Mouse (Mus musculus): ENCODE measurements at regions not wholly inside any gene's neighbourhood (a gene's known extent, or its start where the extent isn't known, plus 50 kb on each side); places are given as distances from the start of the nearest gene placed in this dataset.

DNA sequence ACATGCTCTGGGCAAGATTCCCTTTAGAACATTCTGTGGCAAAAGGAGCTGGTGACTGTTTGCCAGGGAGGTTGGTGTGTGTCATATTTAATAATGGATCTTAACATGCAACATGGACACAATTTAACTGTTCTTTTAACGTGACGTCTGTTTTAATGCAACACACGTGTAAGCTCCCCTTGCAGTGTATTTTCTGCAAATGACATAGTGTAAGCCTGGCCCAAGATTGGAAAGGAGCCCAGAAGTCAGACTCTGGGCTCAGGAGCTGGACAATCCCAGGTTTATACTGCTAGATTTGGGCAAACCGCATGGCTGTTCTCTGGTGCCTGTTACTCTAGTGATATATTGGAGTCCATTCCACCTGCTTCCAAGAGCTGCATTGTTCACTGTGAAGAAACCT, 106.1 kb upstream of the Frmd6 start:
- DNase-seq (no peak), ATAC-seq (ENCODE audit: low read depth) (no peak)
- H3K36me3 ChIP-seq, result no peaks in the 10 kb centered on the region
- no peak overlapping the region for H3K4me3 ChIP-seq (replicated peaks)
- H3K27me3 ChIP-seq, result no peaks in the 10 kb centered on the region
- H3K4me2 ChIP-seq, result no peak overlapping the region
- 70% methylated on average over 4 of the region's 4 CpGs for WGBS (ENCODE audit: insufficient replicate concordance)
- no peak overlapping the region for H3K27ac ChIP-seq
- no peak overlapping the region for H3K9ac ChIP-seq
- H3K4me1 ChIP-seq (replicated peaks), result peaks cover 4% of the 10 kb centered on the region; the same call in 1 of the 2 replicates
- H3K9me3 ChIP-seq (replicated peaks), result no peaks in the 10 kb centered on the region

GRCm38 (mm10) chr12:70720178-70720894, 105.0 kb upstream of the Frmd6 start:
- no peaks in the 10 kb centered on the region for H3K9me3 ChIP-seq (replicated peaks)
- no peak overlapping the region for H3K9ac ChIP-seq
- WGBS (ENCODE audit: insufficient replicate concordance), result 54% methylated on average over 12 of the region's 12 CpGs
- no peak overlapping the region for H3K4me2 ChIP-seq
- DNase-seq, result no peak
- no peak overlapping the region for H3K27ac ChIP-seq
- H3K4me3 ChIP-seq (replicated peaks), result no peak overlapping the region
- H3K27me3 ChIP-seq, result no peaks in the 10 kb centered on the region
- ATAC-seq (ENCODE audit: low read depth), result no peak
- peaks cover 4% of the 10 kb centered on the region; the same call in 1 of the 2 replicates for H3K4me1 ChIP-seq (replicated peaks)
- no peaks in the 10 kb centered on the region for H3K36me3 ChIP-seq

GRCm38 (mm10) chr12:70725326-70725725, 100.0 kb upstream of the Frmd6 start:
- no peak overlapping the region for H3K4me3 ChIP-seq (replicated peaks)
- no peaks in the 10 kb centered on the region for H3K27me3 ChIP-seq
- no peaks in the 10 kb centered on the region; the same call in 1 of the 2 replicates for H3K4me1 ChIP-seq (replicated peaks)
- no peaks in the 10 kb centered on the region for H3K36me3 ChIP-seq
- no peak for ATAC-seq (ENCODE audit: low read depth)
- 63% methylated on average over 1 of the region's 1 CpGs for WGBS (ENCODE audit: insufficient replicate concordance)
- H3K9ac ChIP-seq, result no peak overlapping the region
- no peak for DNase-seq
- H3K27ac ChIP-seq, result no peak overlapping the region
- H3K4me2 ChIP-seq, result no peak overlapping the region
- H3K9me3 ChIP-seq (replicated peaks), result no peaks in the 10 kb centered on the region

- H3K4me1 ChIP-seq (replicated peaks), result no peaks in the 10 kb centered on the region; the same call in 1 of the 2 replicates
- no peak for ATAC-seq (ENCODE audit: low read depth)
- H3K9me3 ChIP-seq (replicated peaks), result no peaks in the 10 kb centered on the region
- WGBS (ENCODE audit: insufficient replicate concordance), result 58% methylated on average over 10 of the region's 10 CpGs
- H3K4me3 ChIP-seq (replicated peaks), result no peak overlapping the region
- no peak overlapping the region for H3K4me2 ChIP-seq
- H3K27ac ChIP-seq, result no peak overlapping the region
- H3K27me3 ChIP-seq, result no peaks in the 10 kb centered on the region
- H3K36me3 ChIP-seq, result no peaks in the 10 kb centered on the region
- H3K9ac ChIP-seq, result no peak overlapping the region
- DNase-seq, result no peak
Observed at GRCm38 (mm10) chr12:70727496-70728259, 97.6 kb upstream of the Frmd6 start.

DNA sequence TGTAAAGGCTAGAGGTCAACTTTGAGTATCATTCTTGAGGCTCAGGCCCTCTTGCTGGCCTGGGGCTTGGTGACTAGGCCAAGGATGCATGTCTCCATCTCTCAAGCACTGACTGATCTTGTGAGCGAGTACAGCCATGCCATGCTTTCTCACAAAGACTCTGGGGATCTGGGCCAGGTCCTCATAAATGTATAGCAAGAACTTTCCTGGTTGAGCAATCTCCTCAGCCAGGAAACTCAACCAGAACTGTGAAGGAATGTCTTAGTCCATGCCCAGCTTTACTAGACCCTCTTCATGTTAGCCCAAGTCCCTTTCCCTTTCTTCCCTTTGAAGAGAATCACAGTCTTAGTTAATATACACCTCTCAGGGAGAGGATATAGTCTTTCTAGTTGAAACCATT, 96.9 kb upstream of the Frmd6 start:
- ATAC-seq (ENCODE audit: low read depth), result no peak
- 56% methylated on average over 1 of the region's 1 CpGs for WGBS (ENCODE audit: insufficient replicate concordance)
- Histone ChIP-seq H3K4me3 (replicated peaks) (no peak overlapping the region), H3K27ac (no peak overlapping the region), H3K36me3 (no peaks in the 10 kb centered on the region), H3K4me1 (replicated peaks) (no peaks in the 10 kb centered on the region; the same call in 1 of the 2 replicates), H3K9ac (no peak overlapping the region), H3K9me3 (replicated peaks) (no peaks in the 10 kb centered on the region), H3K27me3 (no peaks in the 10 kb centered on the region), H3K4me2 (no peak overlapping the region)
- DNase-seq, result no peak

- 59% methylated on average over 6 of the region's 6 CpGs for WGBS (ENCODE audit: insufficient replicate concordance)
- peak overlapping the region; percentile 9; the same call in 1 of the 2 replicates for H3K27ac ChIP-seq
- ATAC-seq (ENCODE audit: low read depth) (0 out of 2 replicates have a peak, but pooled peaks have one; percentile 48), DNase-seq (no peak)
- H3K36me3 ChIP-seq, result no peaks in the 10 kb centered on the region
- no peak overlapping the region for H3K4me2 ChIP-seq
- H3K27me3 ChIP-seq, result no peaks in the 10 kb centered on the region
- H3K9me3 ChIP-seq (replicated peaks), result no peaks in the 10 kb centered on the region
- H3K4me3 ChIP-seq (replicated peaks), result no peak overlapping the region
- no peaks in the 10 kb centered on the region; the same call in 1 of the 2 replicates for H3K4me1 ChIP-seq (replicated peaks)
- no peak overlapping the region for H3K9ac ChIP-seq
Observed at GRCm38 (mm10) chr12:70729961-70730360, 95.4 kb upstream of the Frmd6 start.

GRCm38 (mm10) chr12:70731498-70731897, 93.8 kb upstream of the Frmd6 start:
- Histone ChIP-seq H3K27ac (no peak overlapping the region), H3K4me1 (replicated peaks) (no peaks in the 10 kb centered on the region; the same call in 1 of the 2 replicates), H3K4me3 (replicated peaks) (no peak overlapping the region), H3K27me3 (no peaks in the 10 kb centered on the region), H3K4me2 (no peak overlapping the region), H3K9me3 (replicated peaks) (no peaks in the 10 kb centered on the region), H3K9ac (no peak overlapping the region), H3K36me3 (no peaks in the 10 kb centered on the region)
- ATAC-seq (ENCODE audit: low read depth) (peak; percentile 68), DNase-seq (no peak)
- 85% methylated on average over 6 of the region's 6 CpGs for WGBS (ENCODE audit: insufficient replicate concordance)

DNA sequence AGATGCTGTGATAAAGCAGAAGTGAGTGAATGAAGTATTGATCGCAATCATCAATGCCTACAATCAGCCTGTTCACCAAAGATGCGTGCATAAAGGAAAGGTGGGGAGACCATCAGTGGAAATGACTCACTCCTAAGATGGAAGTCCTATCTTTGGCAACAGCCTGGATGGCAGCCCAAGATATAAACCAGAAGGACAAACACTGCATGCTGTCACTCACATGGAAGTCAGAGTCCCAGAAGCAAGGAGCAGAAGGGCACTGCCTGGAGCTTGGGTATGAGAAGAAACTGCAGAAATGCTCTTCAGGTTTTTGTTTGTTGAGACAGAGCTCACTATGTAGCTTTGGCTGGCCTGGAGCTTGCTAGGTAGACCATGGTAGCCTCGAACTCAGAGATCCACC, 92.7 kb upstream of the Frmd6 start:
- no peak overlapping the region for H3K4me3 ChIP-seq (replicated peaks)
- H3K27ac ChIP-seq, result no peak overlapping the region
- no peak overlapping the region for H3K4me2 ChIP-seq
- no peaks in the 10 kb centered on the region for H3K27me3 ChIP-seq
- no peaks in the 10 kb centered on the region for H3K36me3 ChIP-seq
- DNase-seq, result no peak
- no peaks in the 10 kb centered on the region; the same call in 1 of the 2 replicates for H3K4me1 ChIP-seq (replicated peaks)
- no peak for ATAC-seq (ENCODE audit: low read depth)
- WGBS (ENCODE audit: insufficient replicate concordance), result 57% methylated on average over 3 of the region's 3 CpGs
- H3K9me3 ChIP-seq (replicated peaks), result no peaks in the 10 kb centered on the region
- H3K9ac ChIP-seq, result no peak overlapping the region

DNA sequence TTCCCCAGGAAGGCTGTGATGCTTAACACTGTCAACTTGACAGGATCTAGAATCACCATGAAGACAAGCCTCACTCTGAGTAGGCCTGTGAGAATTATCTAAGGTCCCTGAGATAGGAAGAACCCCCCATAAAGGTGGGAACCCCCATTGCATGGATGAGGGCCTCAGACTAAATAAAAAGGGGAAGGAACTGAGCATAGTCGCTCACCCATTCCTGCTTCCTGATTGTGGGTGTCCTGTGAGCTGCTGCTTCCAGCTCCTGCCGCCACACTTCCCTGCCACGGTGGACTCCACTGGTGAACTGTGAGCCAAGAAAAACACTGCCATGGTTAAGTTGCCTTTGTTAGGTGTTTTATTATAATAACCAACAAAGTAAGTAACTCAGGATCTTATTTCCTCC, 86.8 kb upstream of the Frmd6 start:
- Histone ChIP-seq H3K27ac (no peak overlapping the region), H3K27me3 (no peaks in the 10 kb centered on the region), H3K4me1 (replicated peaks) (no peaks in the 10 kb centered on the region; the same call in 1 of the 2 replicates), H3K36me3 (no peaks in the 10 kb centered on the region), H3K9ac (no peak overlapping the region), H3K4me2 (no peak overlapping the region), H3K9me3 (replicated peaks) (no peaks in the 10 kb centered on the region), H3K4me3 (replicated peaks) (no peak overlapping the region)
- WGBS (ENCODE audit: insufficient replicate concordance), result 28% methylated on average over 3 of the region's 3 CpGs
- DNase-seq (no peak), ATAC-seq (ENCODE audit: low read depth) (no peak)

- H3K4me3 ChIP-seq (replicated peaks), result no peak overlapping the region
- DNase-seq, result no peak
- no peak for ATAC-seq (ENCODE audit: low read depth)
- WGBS (ENCODE audit: insufficient replicate concordance), result 62% methylated on average over 6 of the region's 6 CpGs
- no peak overlapping the region for H3K9ac ChIP-seq
- H3K4me2 ChIP-seq, result no peak overlapping the region
- no peak overlapping the region for H3K27ac ChIP-seq
- no peaks in the 10 kb centered on the region for H3K9me3 ChIP-seq (replicated peaks)
- H3K36me3 ChIP-seq, result no peaks in the 10 kb centered on the region
- no peaks in the 10 kb centered on the region for H3K27me3 ChIP-seq
- no peaks in the 10 kb centered on the region; the same call in 1 of the 2 replicates for H3K4me1 ChIP-seq (replicated peaks)
Observed at GRCm38 (mm10) chr12:70739316-70739715, 86.0 kb upstream of the Frmd6 start.

- H3K4me1 ChIP-seq (replicated peaks), result no peaks in the 10 kb centered on the region; the same call in 1 of the 2 replicates
- no peak overlapping the region for H3K27ac ChIP-seq
- no peak overlapping the region for H3K4me2 ChIP-seq
- no peak overlapping the region for H3K4me3 ChIP-seq (replicated peaks)
- no peak overlapping the region for H3K9ac ChIP-seq
- no peaks in the 10 kb centered on the region for H3K9me3 ChIP-seq (replicated peaks)
- ATAC-seq (ENCODE audit: low read depth) (no peak), DNase-seq (no peak)
- 72% methylated on average over 7 of the region's 7 CpGs for WGBS (ENCODE audit: insufficient replicate concordance)
- no peaks in the 10 kb centered on the region for H3K36me3 ChIP-seq
- no peaks in the 10 kb centered on the region for H3K27me3 ChIP-seq
Observed at GRCm38 (mm10) chr12:70739766-70740165, 85.5 kb upstream of the Frmd6 start.

All from liver, embryonic 13.5 days (tissue).